In the genomic region with DNA sequence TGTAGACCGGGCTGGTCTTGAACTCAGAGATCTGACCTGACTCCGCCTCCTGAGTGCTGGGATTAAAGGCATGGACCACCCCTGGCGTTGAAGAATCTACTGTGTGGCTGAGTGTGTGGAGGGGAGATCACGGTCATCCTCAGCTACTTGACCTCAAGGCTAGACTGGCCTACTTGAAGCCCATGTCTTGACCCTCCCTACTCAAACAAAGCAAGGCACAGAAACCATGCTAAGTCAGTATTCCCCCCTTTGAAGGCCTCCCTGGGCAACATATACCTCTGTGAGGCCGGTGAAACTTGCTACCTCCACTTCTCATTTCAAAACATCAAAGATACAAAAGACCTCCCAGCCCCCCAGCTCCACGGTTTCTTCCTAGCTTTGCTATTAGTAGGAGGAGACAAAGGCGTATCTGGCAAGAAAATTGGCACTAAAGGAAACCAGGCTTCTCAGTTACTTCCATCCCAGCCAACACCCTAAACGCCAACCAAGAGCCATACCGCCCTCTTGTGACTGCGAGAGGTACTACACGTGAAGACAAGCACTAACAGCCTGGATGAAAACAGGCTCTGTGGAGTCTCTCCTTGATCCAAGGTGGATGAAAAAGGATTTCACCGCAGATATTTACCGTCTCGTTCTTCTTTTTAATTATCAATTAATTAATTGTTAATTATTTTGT, we compare ENCODE assay signal across 9 mouse cellular contexts. TPM values are rescaled to one million over a fixed set of nuclear protein-coding genes. Genes with fewer than 3 reads are reported as not detected.
DNase-seq lines count a peak whose midpoint lies in the region; ATAC-seq and TF ChIP-seq lines count a peak whose summit lies in the region.
"Had no signal": no experiment of that assay in that cellular context is flagged by ENCODE, and none has a peak within 500 bp of the region (broad histone marks: within the 10 kb centered on the region; RNA-seq: fewer than 3 reads in every experiment).

No protein-coding gene starts in this region.

- peak; percentile 89 to 90 for DNase-seq in B cell, adult 2 months
- peak; percentile 83 for DNase-seq in adrenal gland, adult 2 months
- DNase-seq in embryo, embryonic 11 days: peak; percentile 85
- peak; percentile 67 to 82 for DNase-seq in gastrocnemius, postnatal 4 days (ENCODE audit: low spot score in 2 of 2)
- DNase-seq in thymus, adult 2 months: peak; percentile 83

- ATAC-seq in kidney, embryonic 16.5 days (ENCODE audit: low FRiP score, low TSS enrichment): peak; percentile 76; the same call in 1 of the 2 replicates
- 0 out of 2 replicates have a peak, but pooled peaks have one; percentile 65 for ATAC-seq in limb, embryonic 15.5 days (ENCODE audit: insufficient number of reproducible peaks, low FRiP score, low TSS enrichment, low read depth)
- ATAC-seq in neural tube, embryonic 15.5 days (ENCODE audit: low FRiP score): peak; percentile 65; the same call in 1 of the 2 replicates

- no peaks in the 10 kb centered on the region for H3K27me3 ChIP-seq in kidney, embryonic 16.5 days (ENCODE audit: insufficient read depth, low read length)
- no peaks in the 10 kb centered on the region for H3K27me3 ChIP-seq in limb, embryonic 15.5 days
- no peaks in the 10 kb centered on the region for H3K27me3 ChIP-seq in neural tube, embryonic 15.5 days (replicated peaks)
- H3K27me3 ChIP-seq in thymus, adult 2 months (ENCODE audit: control insufficient read depth, insufficient read depth, low read length): no peaks in the 10 kb centered on the region

- H3K4me3 ChIP-seq in kidney, embryonic 16.5 days (ENCODE audit: low read length): no peak overlapping the region
- H3K4me3 ChIP-seq in limb, embryonic 15.5 days: no peak overlapping the region
- no peak overlapping the region for H3K4me3 ChIP-seq in neural tube, embryonic 15.5 days (replicated peaks)
- no peak overlapping the region for H3K4me3 ChIP-seq in thymus, adult 2 months (ENCODE audit: control insufficient read depth, insufficient read depth, low read length)
- H3K4me3 ChIP-seq: heart, embryonic 13.5 days had no signal

- no peaks in the 10 kb centered on the region for H3K36me3 ChIP-seq in kidney, embryonic 16.5 days (ENCODE audit: insufficient read depth, low read length)
- H3K36me3 ChIP-seq in limb, embryonic 15.5 days: no peaks in the 10 kb centered on the region
- H3K36me3 ChIP-seq in neural tube, embryonic 15.5 days: no peaks in the 10 kb centered on the region
- no peaks in the 10 kb centered on the region for H3K36me3 ChIP-seq in thymus, adult 2 months (ENCODE audit: control insufficient read depth, insufficient read depth, low read length)
- H3K36me3 ChIP-seq: heart, embryonic 13.5 days had no signal

- WGBS in kidney, embryonic 16.5 days: 31% methylated on average over 14 of the region's 14 CpGs
- 34% methylated on average over 14 of the region's 14 CpGs for WGBS in limb, embryonic 15.5 days
- 32% methylated on average over 14 of the region's 14 CpGs for WGBS in neural tube, embryonic 15.5 days
- WGBS in thymus, adult 2 months: 33% methylated on average over 14 of the region's 14 CpGs

- H3K4me2 ChIP-seq in kidney, embryonic 16.5 days (replicated peaks; ENCODE audit: low read depth, low read length): no peak overlapping the region
- no peak overlapping the region for H3K4me2 ChIP-seq in limb, embryonic 15.5 days
- no peak overlapping the region for H3K4me2 ChIP-seq in neural tube, embryonic 15.5 days
- H3K4me2 ChIP-seq: heart, embryonic 13.5 days had no signal

- no peaks in the 10 kb centered on the region for H3K9me3 ChIP-seq in kidney, embryonic 16.5 days (ENCODE audit: low read length)
- H3K9me3 ChIP-seq in limb, embryonic 15.5 days: no peaks in the 10 kb centered on the region
- H3K9me3 ChIP-seq in neural tube, embryonic 15.5 days (replicated peaks): no peaks in the 10 kb centered on the region
- H3K9me3 ChIP-seq: heart, embryonic 13.5 days had no signal

- H3K27ac ChIP-seq in kidney, embryonic 16.5 days (ENCODE audit: low read length): no peak overlapping the region
- no peak overlapping the region for H3K27ac ChIP-seq in limb, embryonic 15.5 days
- H3K27ac ChIP-seq in neural tube, embryonic 15.5 days (replicated peaks): no peak overlapping the region
- H3K27ac ChIP-seq in thymus, adult 2 months (ENCODE audit: control insufficient read depth, insufficient read depth, low read length): no peak overlapping the region
- H3K27ac ChIP-seq: heart, embryonic 13.5 days had no signal

- H3K9ac ChIP-seq in kidney, embryonic 16.5 days (replicated peaks; ENCODE audit: low read length): no peak overlapping the region
- H3K9ac ChIP-seq in limb, embryonic 15.5 days: no peak overlapping the region
- H3K9ac ChIP-seq in neural tube, embryonic 15.5 days (replicated peaks): no peak overlapping the region
- H3K9ac ChIP-seq: heart, embryonic 13.5 days had no signal

- no peaks in the 10 kb centered on the region for H3K4me1 ChIP-seq in kidney, embryonic 16.5 days (ENCODE audit: insufficient read depth, low read length)
- H3K4me1 ChIP-seq in limb, embryonic 15.5 days: no peaks in the 10 kb centered on the region
- H3K4me1 ChIP-seq in neural tube, embryonic 15.5 days: no peaks in the 10 kb centered on the region
- no peaks in the 10 kb centered on the region for H3K4me1 ChIP-seq in thymus, adult 2 months (replicated peaks; ENCODE audit: control insufficient read depth, insufficient read depth, low read length)
- H3K4me1 ChIP-seq: heart, embryonic 13.5 days had no signal

- TF ChIP-seq POLR2A in thymus, adult 2 months (IDR thresholded peaks at IDR 0.05; ENCODE audit: control insufficient read depth, extremely low read depth, insufficient read depth, low read length, poor library complexity): no peak

- TF ChIP-seq CTCF in thymus, adult 2 months (IDR thresholded peaks at IDR 0.05; ENCODE audit: borderline replicate concordance, control insufficient read depth, extremely low read depth, insufficient read depth, low read length, poor library complexity): no peak

RNA-seq across cellular contexts. Expression of gene Tnpo3, which starts 39.9 kb away (rescaled TPM):
- 10 to 100 TPM; 46.3 to 62.8 TPM for total RNA-seq in adrenal gland, adult 2 months (2021)
- polyA plus RNA-seq in adrenal gland, adult 2 months (2012; rRNA removed): 58.6 and 66.8 TPM in 2 replicates
- total RNA-seq in gastrocnemius, postnatal 4 days (2021): 10 to 100 TPM; 47.2 to 52.3 TPM
- 101 and 106 TPM in 2 replicates for polyA plus RNA-seq in kidney, embryonic 16.5 days (2015; fragmentation: Nextera tagmentation; extraction: Ambion mirVana)
- 80.0 and 82.2 TPM in 2 replicates for polyA plus RNA-seq in limb, embryonic 15.5 days (2015; fragmentation: Nextera tagmentation; extraction: Ambion mirVana)
- polyA plus RNA-seq in neural tube, embryonic 15.5 days (2015; fragmentation: Nextera tagmentation; extraction: Ambion mirVana): 74.9 and 84.0 TPM in 2 replicates
- polyA plus RNA-seq in thymus, adult 2 months (2012; rRNA removed): 62.6 and 63.7 TPM in 2 replicates

RNA-seq across cellular contexts. Expression of gene Tspan33, which starts 44.4 kb away (rescaled TPM):
- 1 to 10 TPM; 2.2 to 2.5 TPM for total RNA-seq in adrenal gland, adult 2 months (2021)
- 1.2 and 1.5 TPM in 2 replicates for polyA plus RNA-seq in adrenal gland, adult 2 months (2012; rRNA removed)
- 1 to 10 TPM; 5.4 to 6.3 TPM for total RNA-seq in gastrocnemius, postnatal 4 days (2021)
- polyA plus RNA-seq in kidney, embryonic 16.5 days (2015; fragmentation: Nextera tagmentation; extraction: Ambion mirVana): 11.7 and 18.5 TPM in 2 replicates
- polyA plus RNA-seq in limb, embryonic 15.5 days (2015; fragmentation: Nextera tagmentation; extraction: Ambion mirVana): 4.1 and 4.3 TPM in 2 replicates
- polyA plus RNA-seq in neural tube, embryonic 15.5 days (2015; fragmentation: Nextera tagmentation; extraction: Ambion mirVana): 11.0 and 12.9 TPM in 2 replicates
- 4.6 and 6.1 TPM in 2 replicates for polyA plus RNA-seq in thymus, adult 2 months (2012; rRNA removed)
